Mouse (Mus musculus): Measurements from ENCODE around the gene Olfr791. TPM values are rescaled to one million over a fixed set of nuclear protein-coding genes. Genes with fewer than 3 reads are reported as not detected.

Olfr791 gene
- polyA plus RNA-seq, 1 experiment = not detected

GRCm38 (mm10) chr10:129577066-129577465, 55.5 kb downstream of the Olfr791 start:
- 64% methylated on average over 1 of the region's 1 CpGs for WGBS
- Histone ChIP-seq H3K27ac (ENCODE audit: insufficient read depth, low read depth, low read length) (no peak overlapping the region), H3K4me1 (ENCODE audit: control insufficient read depth, insufficient read depth, low read length) (no peaks in the 10 kb centered on the region), H3K4me3 (ENCODE audit: insufficient read depth, low read depth, low read length) (no peak overlapping the region)
- TF ChIP-seq POLR2A (IDR thresholded peaks at IDR 0.05; ENCODE audit: insufficient read depth, low read depth, low read length) (no peak), CTCF (IDR thresholded peaks at IDR 0.05; ENCODE audit: insufficient read depth, low read depth, low read length) (no peak)

Other genes starting within 250 kb of the Olfr791 start
- not detected in 2 replicates for gene Olfr780, start 203.7 kb upstream of the Olfr791 start, polyA plus RNA-seq (2012; ENCODE audit: insufficient read depth, insufficient read length, low replicate concordance, missing spikeins)
- not detected in 2 replicates for gene Olfr781, start 192.9 kb upstream of the Olfr791 start, polyA plus RNA-seq (2012; ENCODE audit: insufficient read depth, insufficient read length, low replicate concordance, missing spikeins)
- not detected in 2 replicates for gene Olfr782, start 172.9 kb upstream of the Olfr791 start, polyA plus RNA-seq (2012; ENCODE audit: insufficient read depth, insufficient read length, low replicate concordance, missing spikeins)
- not detected in 2 replicates for gene Olfr784, start 137.7 kb upstream of the Olfr791 start, polyA plus RNA-seq (2012; ENCODE audit: insufficient read depth, insufficient read length, low replicate concordance, missing spikeins)
- not detected in 2 replicates for gene Olfr785, start 116.4 kb upstream of the Olfr791 start, polyA plus RNA-seq (2012; ENCODE audit: insufficient read depth, insufficient read length, low replicate concordance, missing spikeins)
- not detected in 2 replicates for gene Olfr786, start 94.5 kb upstream of the Olfr791 start, polyA plus RNA-seq (2012; ENCODE audit: insufficient read depth, insufficient read length, low replicate concordance, missing spikeins)
- not detected in 2 replicates for gene Olfr787, start 59.9 kb upstream of the Olfr791 start, polyA plus RNA-seq (2012; ENCODE audit: insufficient read depth, insufficient read length, low replicate concordance, missing spikeins)
- not detected in 2 replicates for gene Olfr788, start 50.8 kb upstream of the Olfr791 start, polyA plus RNA-seq (2012; ENCODE audit: insufficient read depth, insufficient read length, low replicate concordance, missing spikeins)
- gene Olfr789, start 37.0 kb upstream of the Olfr791 start, polyA plus RNA-seq (2012; ENCODE audit: insufficient read depth, insufficient read length, low replicate concordance, missing spikeins) = not detected in 2 replicates
- not detected in 2 replicates for gene Olfr790, start 23.3 kb upstream of the Olfr791 start, polyA plus RNA-seq (2012; ENCODE audit: insufficient read depth, insufficient read length, low replicate concordance, missing spikeins)
- gene Olfr792, start 17.4 kb downstream of the Olfr791 start, polyA plus RNA-seq (2012; ENCODE audit: insufficient read depth, insufficient read length, low replicate concordance, missing spikeins) = not detected in 2 replicates
- gene Olfr794, start 45.9 kb downstream of the Olfr791 start, polyA plus RNA-seq (2012; ENCODE audit: insufficient read depth, insufficient read length, low replicate concordance, missing spikeins) = not detected in 2 replicates
- gene Olfr796, start 90.8 kb downstream of the Olfr791 start, polyA plus RNA-seq (2012; ENCODE audit: insufficient read depth, insufficient read length, low replicate concordance, missing spikeins) = not detected in 2 replicates
- not detected in 2 replicates for gene Olfr798, start 106.1 kb downstream of the Olfr791 start, polyA plus RNA-seq (2012; ENCODE audit: insufficient read depth, insufficient read length, low replicate concordance, missing spikeins)
- gene Olfr799, start 115.7 kb downstream of the Olfr791 start, polyA plus RNA-seq (2012; ENCODE audit: insufficient read depth, insufficient read length, low replicate concordance, missing spikeins) = not detected in 2 replicates
- gene Olfr800, start 135.9 kb downstream of the Olfr791 start, polyA plus RNA-seq (2012; ENCODE audit: insufficient read depth, insufficient read length, low replicate concordance, missing spikeins) = not detected in 2 replicates
- gene Olfr801, start 152.1 kb downstream of the Olfr791 start, polyA plus RNA-seq (2012; ENCODE audit: insufficient read depth, insufficient read length, low replicate concordance, missing spikeins) = not detected in 2 replicates
- not detected in 2 replicates for gene Olfr802, start 166.4 kb downstream of the Olfr791 start, polyA plus RNA-seq (2012; ENCODE audit: insufficient read depth, insufficient read length, low replicate concordance, missing spikeins)
- gene Olfr803, start 172.5 kb downstream of the Olfr791 start, polyA plus RNA-seq (2012; ENCODE audit: insufficient read depth, insufficient read length, low replicate concordance, missing spikeins) = not detected in 2 replicates
- gene Olfr804, start 181.4 kb downstream of the Olfr791 start, polyA plus RNA-seq (2012; ENCODE audit: insufficient read depth, insufficient read length, low replicate concordance, missing spikeins) = not detected in 2 replicates
- gene Olfr805, start 207.6 kb downstream of the Olfr791 start, polyA plus RNA-seq (2012; ENCODE audit: insufficient read depth, insufficient read length, low replicate concordance, missing spikeins) = not detected in 2 replicates
- not detected in 2 replicates for gene Olfr806, start 220.1 kb downstream of the Olfr791 start, polyA plus RNA-seq (2012; ENCODE audit: insufficient read depth, insufficient read length, low replicate concordance, missing spikeins)
- not detected in 2 replicates for gene Olfr807, start 236.0 kb downstream of the Olfr791 start, polyA plus RNA-seq (2012; ENCODE audit: insufficient read depth, insufficient read length, low replicate concordance, missing spikeins)
- not detected in 2 replicates for gene Olfr808, start 243.7 kb downstream of the Olfr791 start, polyA plus RNA-seq (2012; ENCODE audit: insufficient read depth, insufficient read length, low replicate concordance, missing spikeins)